Mouse (Mus musculus): ENCODE results near the gene Armcx6. TPM values are rescaled to one million over a fixed set of nuclear protein-coding genes. Genes with fewer than 3 reads are reported as not detected.
A peak's percentile ranks its signal among the peaks of the same experiment; 100 is the strongest.
"Not testable (repeated sequence)": the region's sequence is repeated elsewhere in the genome, so short reads cannot be mapped to it uniquely, and the experiment has no call there.

The Armcx6 gene
- 20.9 TPM in 2 replicates for polyA plus RNA-seq (2015; fragmentation: Nextera tagmentation; extraction: Ambion mirVana)

GRCm38 (mm10) chrX:134750764-134751592 lies at the start of gene Armcx6:
Gene Armcx6, minus strand, starts transcription at chrX:134751417.
- peak within 1 kb of the TSS; percentile 76 for H3K27ac ChIP-seq
- no peaks in the 10 kb centered on the region for H3K9me3 ChIP-seq
- ATAC-seq (ENCODE audit: borderline replicate concordance, extremely low read depth, low FRiP score, low TSS enrichment) = peak; percentile 92
- peak within 1 kb of the TSS; percentile 54 for H3K9ac ChIP-seq
- WGBS = 14% methylated on average over 36 of the region's 36 CpGs
- no peaks in the 10 kb centered on the region for H3K36me3 ChIP-seq
- H3K4me1 ChIP-seq = 0 out of 2 replicates have a peak, but pooled peaks cover 3% of the 10 kb centered on the region
- peak within 1 kb of the TSS; percentile 52 for H3K4me3 ChIP-seq
- 0 out of 2 replicates have a peak, but pooled peaks cover 1% of the 10 kb centered on the region for H3K27me3 ChIP-seq
- H3K4me2 ChIP-seq = peak within 1 kb of the TSS; percentile 65

- Histone ChIP-seq H3K4me3 (no peak overlapping the region), H3K4me1 (no peaks in the 10 kb centered on the region)
- no peak for ATAC-seq (ENCODE audit: borderline replicate concordance, extremely low read depth, low FRiP score, low TSS enrichment)
Observed at GRCm38 (mm10) chrX:134787728-134788127, 36.5 kb upstream of the Armcx6 start.

GRCm38 (mm10) chrX:134763428-134764198 lies 12.4 kb upstream of the Armcx6 start:
- H3K9ac ChIP-seq; H3K4me3 ChIP-seq; H3K4me2 ChIP-seq; H3K27ac ChIP-seq; H3K9me3 ChIP-seq; H3K4me1 ChIP-seq; H3K36me3 ChIP-seq; H3K27me3 ChIP-seq; ATAC-seq (ENCODE audit: borderline replicate concordance, extremely low read depth, low FRiP score, low TSS enrichment): not testable (repeated sequence)
- WGBS = 45% methylated on average over 3 of the region's 4 CpGs

More at GRCm38 (mm10) chrX:134787728-134788127, 36.5 kb upstream of the Armcx6 start:
- Histone ChIP-seq H3K27me3 (0 out of 2 replicates have a peak, but pooled peaks cover 4% of the 10 kb centered on the region), H3K9ac (no peak overlapping the region), H3K9me3 (no peaks in the 10 kb centered on the region), H3K36me3 (no peaks in the 10 kb centered on the region), H3K4me2 (no peak overlapping the region), H3K27ac (no peak overlapping the region)
- 53% methylated on average over 4 of the region's 4 CpGs for WGBS

GRCm38 (mm10) chrX:134757293-134757995 lies 6.2 kb upstream of the Armcx6 start:
- 0 out of 2 replicates have a peak, but pooled peaks have one; percentile 40 for ATAC-seq (ENCODE audit: borderline replicate concordance, extremely low read depth, low FRiP score, low TSS enrichment)
- WGBS = 22% methylated on average over 10 of the region's 13 CpGs

GRCm38 (mm10) chrX:134756434-134757292 lies 5.4 kb upstream of the Armcx6 start, which contains the start of gene Armcx3:
Gene Armcx3, plus strand, starts transcription at chrX:134756595.
- peak within 1 kb of the TSS; percentile 39 for H3K4me2 ChIP-seq
- no peaks in the 10 kb centered on the region for H3K27me3 ChIP-seq
- peak; percentile 94 for ATAC-seq (ENCODE audit: borderline replicate concordance, extremely low read depth, low FRiP score, low TSS enrichment)
- H3K9me3 ChIP-seq = no peaks in the 10 kb centered on the region
- H3K9ac ChIP-seq = peak within 1 kb of the TSS; percentile 59
- peaks cover 5% of the 10 kb centered on the region; the same call in 1 of the 2 replicates for H3K4me1 ChIP-seq
- peak within 1 kb of the TSS; percentile 76 for H3K27ac ChIP-seq
- 13% methylated on average over 44 of the region's 46 CpGs for WGBS
- no peaks in the 10 kb centered on the region for H3K36me3 ChIP-seq
- H3K4me3 ChIP-seq = peak within 1 kb of the TSS; percentile 61

More at GRCm38 (mm10) chrX:134757293-134757995, 6.2 kb upstream of the Armcx6 start:
- Histone ChIP-seq H3K4me1 (peaks cover 5% of the 10 kb centered on the region; the same call in 1 of the 2 replicates), H3K4me2 (peak overlapping the region; percentile 39), H3K27me3 (no peaks in the 10 kb centered on the region), H3K4me3 (peak overlapping the region; percentile 61), H3K27ac (peak overlapping the region; percentile 76; the same call in 1 of the 2 replicates), H3K36me3 (no peaks in the 10 kb centered on the region), H3K9me3 (no peaks in the 10 kb centered on the region), H3K9ac (peak overlapping the region; percentile 59)

DNA sequence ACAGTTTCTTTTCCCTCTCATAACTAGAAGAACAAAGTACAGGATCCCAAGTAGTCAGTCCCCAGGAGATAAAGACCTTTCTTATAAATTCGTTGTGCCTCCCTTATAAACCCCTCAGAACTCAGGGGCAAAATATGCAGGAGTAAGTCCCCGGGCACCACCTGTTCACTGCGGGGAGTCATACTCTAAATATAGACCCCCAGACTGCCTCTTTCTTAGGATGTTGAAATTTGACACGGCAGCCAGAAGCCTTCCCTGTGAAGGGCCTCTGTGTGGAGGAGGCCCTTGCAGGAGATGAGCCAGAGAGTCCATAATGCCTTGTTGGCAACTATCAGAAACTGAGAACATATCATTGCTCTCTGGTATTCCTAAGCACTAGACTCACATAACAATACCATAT lies 1.4 kb upstream of the Armcx6 start:
- H3K27me3 ChIP-seq = no peaks in the 10 kb centered on the region
- 0 out of 2 replicates have a peak, but pooled peaks cover 3% of the 10 kb centered on the region for H3K4me1 ChIP-seq
- H3K36me3 ChIP-seq = no peaks in the 10 kb centered on the region
- WGBS = 26% methylated on average over 4 of the region's 4 CpGs
- H3K4me2 ChIP-seq = no peak overlapping the region
- no peak for ATAC-seq (ENCODE audit: borderline replicate concordance, extremely low read depth, low FRiP score, low TSS enrichment)
- H3K4me3 ChIP-seq = no peak overlapping the region
- H3K9me3 ChIP-seq = no peaks in the 10 kb centered on the region
- no peak overlapping the region for H3K9ac ChIP-seq
- no peak overlapping the region for H3K27ac ChIP-seq

GRCm38 (mm10) chrX:134751910-134752309 lies 693 bp upstream of the Armcx6 start:
- WGBS = 48% methylated on average over 2 of the region's 2 CpGs
- no peak overlapping the region for H3K4me2 ChIP-seq
- 0 out of 2 replicates have a peak, but pooled peaks cover 3% of the 10 kb centered on the region for H3K4me1 ChIP-seq
- H3K4me3 ChIP-seq = no peak overlapping the region
- H3K9ac ChIP-seq = no peak overlapping the region
- H3K27ac ChIP-seq = no peak overlapping the region
- ATAC-seq (ENCODE audit: borderline replicate concordance, extremely low read depth, low FRiP score, low TSS enrichment) = no peak
- no peaks in the 10 kb centered on the region for H3K36me3 ChIP-seq
- H3K27me3 ChIP-seq = no peaks in the 10 kb centered on the region
- H3K9me3 ChIP-seq = no peaks in the 10 kb centered on the region

DNA sequence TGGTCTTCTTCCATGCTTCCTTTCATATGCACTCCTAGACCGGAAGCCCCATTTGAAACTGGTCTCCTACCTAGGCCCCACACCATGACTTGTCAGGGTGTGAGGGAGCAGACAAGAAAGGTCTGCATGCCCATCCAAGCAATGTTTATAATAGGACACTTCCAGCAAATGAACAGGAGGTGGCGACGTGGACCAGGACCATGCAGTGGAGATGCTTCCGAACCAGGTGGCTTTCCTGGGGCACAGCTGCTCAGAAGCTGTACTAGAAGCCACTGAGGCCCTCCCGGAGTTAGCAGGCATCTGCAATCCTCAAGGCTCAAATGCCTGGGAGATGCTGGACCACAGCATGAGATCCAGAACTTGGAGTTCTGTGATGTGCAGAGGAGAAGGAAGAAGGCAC lies 4.8 kb downstream of the Armcx6 start:
- Histone ChIP-seq H3K36me3 (no peaks in the 10 kb centered on the region), H3K4me1 (0 out of 2 replicates have a peak, but pooled peaks cover 3% of the 10 kb centered on the region), H3K9ac (no peak overlapping the region), H3K9me3 (no peaks in the 10 kb centered on the region), H3K4me3 (no peak overlapping the region), H3K4me2 (no peak overlapping the region), H3K27ac (no peak overlapping the region), H3K27me3 (0 out of 2 replicates have a peak, but pooled peaks cover 4% of the 10 kb centered on the region)
- 28% methylated on average over 5 of the region's 5 CpGs for WGBS
- no peak for ATAC-seq (ENCODE audit: borderline replicate concordance, extremely low read depth, low FRiP score, low TSS enrichment)

DNA sequence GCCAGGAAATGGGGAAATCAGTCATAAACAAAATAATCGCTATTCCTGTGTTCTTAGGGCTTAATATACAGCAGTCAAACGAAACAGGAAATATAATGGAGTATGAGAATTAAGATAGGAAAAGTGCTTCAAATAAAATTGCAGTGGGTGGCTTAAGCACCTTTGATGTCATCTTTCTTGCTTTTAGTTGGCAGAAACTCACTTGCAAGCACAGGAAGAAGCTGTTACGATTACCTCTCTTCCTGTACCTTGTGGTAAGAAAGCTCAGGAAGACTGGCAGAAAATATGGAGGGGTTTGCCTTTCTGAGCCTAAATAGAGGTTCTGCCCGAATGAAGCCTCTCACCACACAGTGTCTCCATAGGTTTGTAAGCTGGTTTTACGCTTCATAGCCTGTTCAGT lies 9.4 kb downstream of the Armcx6 start:
- no peak overlapping the region for H3K9ac ChIP-seq
- H3K27ac ChIP-seq = no peak overlapping the region
- no peak overlapping the region for H3K4me3 ChIP-seq
- no peak for ATAC-seq (ENCODE audit: borderline replicate concordance, extremely low read depth, low FRiP score, low TSS enrichment)
- no peaks in the 10 kb centered on the region for H3K36me3 ChIP-seq
- H3K27me3 ChIP-seq = 0 out of 2 replicates have a peak, but pooled peaks cover 4% of the 10 kb centered on the region
- H3K4me1 ChIP-seq = no peaks in the 10 kb centered on the region
- H3K9me3 ChIP-seq = no peaks in the 10 kb centered on the region
- H3K4me2 ChIP-seq = no peak overlapping the region
- WGBS = 56% methylated on average over 5 of the region's 5 CpGs

DNA sequence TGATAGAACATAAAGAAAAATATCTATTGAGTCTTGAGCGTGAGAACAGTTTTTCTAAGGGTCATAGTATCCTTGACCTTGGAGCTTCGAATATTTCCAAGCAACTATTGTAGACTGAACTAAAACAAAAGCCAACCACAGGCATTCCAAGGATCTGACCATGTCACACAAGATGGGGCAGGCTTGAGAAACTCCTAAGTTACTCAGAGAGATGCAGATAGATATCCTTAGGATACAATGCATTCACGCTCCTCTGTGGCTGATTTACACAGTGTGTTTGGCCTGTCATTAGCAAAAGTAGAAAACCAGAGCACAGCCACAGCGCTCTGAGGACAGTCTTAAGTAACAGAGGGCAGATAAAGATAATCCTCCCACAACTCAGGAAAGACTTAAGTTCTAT lies 12.1 kb downstream of the Armcx6 start:
- Histone ChIP-seq H3K27me3 (0 out of 2 replicates have a peak, but pooled peaks cover 3% of the 10 kb centered on the region), H3K9ac (no peak overlapping the region), H3K27ac (no peak overlapping the region), H3K4me1 (no peaks in the 10 kb centered on the region), H3K4me3 (no peak overlapping the region), H3K9me3 (no peaks in the 10 kb centered on the region), H3K4me2 (no peak overlapping the region), H3K36me3 (no peaks in the 10 kb centered on the region)
- WGBS = 52% methylated on average over 4 of the region's 4 CpGs
- ATAC-seq (ENCODE audit: borderline replicate concordance, extremely low read depth, low FRiP score, low TSS enrichment) = no peak

All from lung, embryonic 15.5 days (tissue).